Mouse (Mus musculus) lung, postnatal 0 days (tissue): ENCODE results near the gene Gm21560.
"Not testable (repeated sequence)": the region's sequence is repeated elsewhere in the genome, so short reads cannot be mapped to it uniquely, and the experiment has no call there.

Experiments used
- CTCF ChIP-seq: IDR thresholded peaks from 2 replicates; pipeline ENCODE4 v1.5.1; 2016; ENCODE audit warnings: antibody characterized with exemption, mild to moderate bottlenecking
- EP300 ChIP-seq: IDR thresholded peaks from 2 replicates; pipeline ENCODE4 v1.6.1; 2016; ENCODE audit warnings: antibody characterized with exemption, mild to moderate bottlenecking, control low read depth

DNA sequence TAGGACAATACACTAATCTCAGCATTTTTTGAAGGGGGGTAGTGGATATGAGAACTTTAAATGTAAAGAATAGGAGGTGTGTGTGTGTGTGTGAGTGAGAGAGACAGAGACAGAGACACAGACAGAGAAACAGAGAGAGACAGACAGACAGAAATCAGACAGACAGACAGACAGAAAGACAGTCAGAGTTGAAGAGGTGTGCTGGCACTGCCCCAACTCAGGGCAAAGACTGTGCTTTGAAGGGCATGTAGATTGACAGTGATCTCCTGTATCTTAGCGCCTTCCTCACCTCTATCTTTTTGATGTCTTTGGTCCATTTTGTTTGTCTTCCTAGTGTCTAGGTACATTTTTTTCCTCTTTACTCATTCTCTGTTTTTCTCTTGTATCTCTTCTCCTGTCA lies 58.0 kb downstream of the Gm21560 start:
- TF ChIP-seq CTCF, EP300: not testable (repeated sequence)
